Mouse (Mus musculus) cerebellum, postnatal 10 days (tissue): ENCODE measurements at regions not wholly inside any gene's neighbourhood (a gene's known extent, or its start where the extent isn't known, plus 50 kb on each side); places are given as distances from the start of the nearest gene placed in this dataset.
A peak's percentile ranks its signal among the peaks of the same experiment; 100 is the strongest.

Source experiments
- DNase-seq, 2 experiments: peaks; one replicate each; pipeline ENCODE4 v3.0.0; 2021; ENCODE audit warnings: mixed read lengths in 2 of 2

DNA sequence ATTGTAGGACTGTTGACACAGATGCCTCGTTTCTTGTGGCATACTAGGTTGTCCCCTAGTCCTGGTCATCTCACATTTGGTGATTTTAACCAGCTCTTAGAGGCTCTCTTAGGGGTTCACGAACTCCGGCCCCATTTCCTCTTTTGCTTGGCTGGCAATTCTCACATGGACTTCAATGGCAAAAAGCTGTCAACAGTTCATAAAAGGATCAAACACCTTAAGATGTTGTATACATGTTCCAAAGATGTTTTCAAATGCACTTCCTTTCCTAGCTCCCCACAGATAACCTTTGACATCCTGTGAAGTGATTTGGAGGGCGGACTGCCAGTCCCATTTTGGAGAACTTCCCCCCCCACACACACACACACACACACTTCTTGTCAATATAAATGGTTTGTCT, 153.7 kb upstream of the Rpl34 start:
- DNase-seq: no peak

DNA sequence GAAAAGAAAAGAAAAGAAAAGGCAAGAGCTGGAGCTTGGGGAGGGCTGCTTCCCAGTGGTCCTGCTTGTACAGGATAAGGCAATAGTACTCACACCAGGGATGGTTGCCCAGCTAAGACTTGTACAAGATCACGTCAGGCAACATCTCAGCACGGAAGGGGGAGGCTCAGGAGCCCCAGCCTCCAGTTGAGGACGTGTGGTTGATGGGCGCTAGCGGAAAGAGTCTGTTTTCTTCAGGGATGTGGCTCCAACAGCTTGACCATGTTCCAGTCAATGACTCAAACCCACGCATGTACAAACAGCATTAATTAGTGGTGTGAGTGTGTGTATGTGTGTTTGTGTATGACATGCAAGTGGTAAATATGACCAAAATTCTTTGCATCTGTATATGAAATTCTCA, 153.1 kb upstream of the Rpl34 start:
- no peak for DNase-seq

DNA sequence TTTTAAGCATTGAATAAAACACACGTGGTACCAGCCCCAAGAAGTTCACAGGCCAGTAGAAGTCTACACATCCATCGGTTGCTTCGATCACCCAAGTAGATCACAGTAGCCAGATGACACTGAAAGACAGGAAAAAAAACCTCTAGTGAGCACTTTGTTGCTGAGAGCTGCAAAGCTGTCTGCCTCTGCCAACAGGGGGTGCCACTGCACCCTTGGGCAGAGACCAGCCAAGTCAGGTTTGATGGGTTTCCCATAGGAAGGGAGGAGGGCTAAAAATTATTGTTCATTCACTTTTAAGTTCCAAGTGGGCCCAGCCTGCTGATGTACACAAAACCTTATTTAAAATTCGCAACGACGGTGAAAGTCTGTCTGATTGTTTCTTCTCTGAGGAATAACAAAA, 150.3 kb upstream of the Rpl34 start:
- DNase-seq: no peak

DNA sequence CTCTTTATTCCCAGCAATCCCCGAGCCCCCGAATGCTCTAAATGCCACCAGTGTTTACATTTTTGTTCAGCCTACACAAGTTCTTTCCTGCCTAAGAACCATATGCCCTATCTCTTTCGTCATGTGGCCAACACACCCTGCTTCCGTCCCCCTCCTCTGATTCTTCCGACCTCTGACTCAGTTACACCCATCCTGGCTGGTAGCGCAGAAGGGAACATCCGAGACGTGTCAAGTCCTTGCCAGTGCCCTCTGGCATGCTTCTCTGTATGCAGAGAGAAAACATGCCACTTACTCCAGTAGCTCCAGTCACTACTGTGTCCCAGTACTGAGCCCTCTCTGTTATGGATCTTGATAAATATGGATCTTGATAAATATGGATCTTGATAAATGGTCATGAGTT, 149.3 kb upstream of the Rpl34 start:
- no peak for DNase-seq

DNA sequence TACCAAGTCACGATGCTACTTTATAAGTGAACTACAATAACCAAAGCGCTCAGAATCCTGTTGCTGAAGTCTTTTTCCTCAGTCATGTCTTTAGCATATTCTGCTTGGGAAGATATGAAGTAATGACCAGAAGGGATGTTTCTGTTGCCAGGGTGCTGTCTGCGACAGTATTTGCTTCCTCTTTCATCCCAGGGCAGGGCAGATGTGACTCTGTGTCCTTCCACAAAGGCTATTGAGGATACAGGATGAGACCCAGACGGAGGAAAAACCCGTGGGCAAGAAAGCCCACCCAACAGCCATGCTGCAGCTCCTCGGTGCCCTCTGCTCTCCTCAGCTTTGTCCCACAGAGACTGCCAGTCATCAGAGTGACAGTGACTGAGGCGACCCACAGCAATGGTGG, 148.6 kb upstream of the Rpl34 start:
- no peak for DNase-seq

DNA sequence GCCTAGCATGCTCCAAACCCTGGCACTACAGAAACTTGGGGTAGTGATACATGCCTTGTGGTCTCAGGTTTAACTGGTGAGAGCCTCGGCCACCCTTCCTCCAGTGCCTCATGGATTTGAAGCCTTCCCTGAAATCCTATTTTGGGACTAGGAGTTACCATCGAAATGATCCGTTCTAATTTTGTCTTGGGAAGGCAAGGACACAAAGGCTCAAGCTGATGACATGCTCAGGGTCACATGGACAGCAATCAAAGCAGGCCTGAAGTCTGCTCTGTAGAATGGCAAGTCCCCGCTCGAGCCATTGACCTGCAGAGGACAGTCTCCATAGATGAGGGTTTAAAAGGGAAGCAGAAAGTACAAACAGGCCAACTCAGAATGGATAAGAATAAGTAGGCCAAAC, 147.8 kb upstream of the Rpl34 start:
- DNase-seq: no peak

DNA sequence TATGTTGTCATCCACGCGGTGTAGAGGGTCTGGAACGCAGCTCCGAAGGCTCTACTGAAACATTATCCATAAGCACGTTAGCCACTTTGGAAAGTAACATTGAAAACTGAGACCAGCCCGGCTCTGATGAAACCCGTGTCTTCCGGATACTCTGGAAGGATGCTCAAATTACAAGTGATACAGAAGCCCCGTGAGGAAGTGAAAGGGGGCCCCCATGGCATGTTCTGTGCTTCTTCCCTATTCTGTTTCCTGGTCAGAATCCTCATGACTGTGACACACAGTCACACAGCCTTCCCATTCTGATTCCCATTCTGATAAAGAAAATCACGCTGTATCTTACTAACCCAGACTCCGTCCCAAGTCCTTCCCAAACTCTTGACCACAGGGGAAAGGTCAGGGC, 143.5 kb upstream of the Rpl34 start:
- DNase-seq: no peak

DNA sequence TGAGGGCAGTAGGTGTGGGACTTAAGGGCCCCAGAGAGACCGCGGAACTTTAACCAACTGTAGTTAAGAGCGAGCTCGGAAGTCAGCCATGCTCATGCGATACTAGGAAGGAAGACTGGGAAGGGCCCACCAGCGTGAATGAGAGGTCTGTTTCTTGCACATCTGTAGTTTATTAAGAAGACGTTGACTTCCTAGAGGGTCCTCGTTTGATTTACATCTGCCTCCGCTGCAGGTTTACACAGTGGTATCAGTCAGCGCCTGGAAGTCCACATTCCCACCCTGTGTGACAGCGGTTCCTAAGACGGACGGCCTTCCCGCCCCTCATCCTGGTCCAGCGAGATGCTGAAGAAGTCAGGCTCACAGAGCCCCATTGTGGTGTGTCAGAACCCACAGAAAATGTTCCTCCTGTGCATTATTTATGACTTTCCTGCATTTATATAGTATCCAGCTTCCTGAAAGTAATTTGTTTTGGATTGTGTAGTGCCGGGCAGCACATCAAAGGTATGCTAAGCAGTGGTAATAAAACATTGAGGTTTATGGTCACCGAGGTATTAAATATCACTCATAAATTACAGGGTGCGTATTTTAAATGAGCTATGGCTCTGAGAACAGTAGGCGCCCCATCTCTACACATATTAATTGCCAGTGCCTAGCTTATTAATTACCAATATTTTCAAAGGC, 136.9 kb upstream of the Rpl34 start:
- DNase-seq: no peak

DNA sequence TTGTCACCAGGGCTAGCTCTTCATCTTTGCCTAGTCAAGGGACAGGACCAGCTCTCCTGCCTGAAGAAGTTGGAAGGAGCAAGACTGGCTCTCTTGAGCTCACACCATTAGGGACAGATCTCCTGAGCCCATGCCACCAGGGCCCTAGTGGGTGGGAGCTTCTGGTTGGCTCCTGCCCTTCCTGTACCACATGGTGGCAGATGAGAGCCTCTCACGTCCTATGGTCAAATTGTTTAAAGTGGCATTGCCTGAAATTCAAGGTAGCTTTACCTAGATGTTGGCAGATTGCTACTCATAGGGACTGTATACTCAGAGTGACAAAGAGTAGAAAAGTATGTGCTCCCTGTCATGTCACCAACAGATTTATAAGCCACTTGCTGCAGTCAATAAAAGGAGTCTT, 134.6 kb upstream of the Rpl34 start:
- DNase-seq: no peak

DNA sequence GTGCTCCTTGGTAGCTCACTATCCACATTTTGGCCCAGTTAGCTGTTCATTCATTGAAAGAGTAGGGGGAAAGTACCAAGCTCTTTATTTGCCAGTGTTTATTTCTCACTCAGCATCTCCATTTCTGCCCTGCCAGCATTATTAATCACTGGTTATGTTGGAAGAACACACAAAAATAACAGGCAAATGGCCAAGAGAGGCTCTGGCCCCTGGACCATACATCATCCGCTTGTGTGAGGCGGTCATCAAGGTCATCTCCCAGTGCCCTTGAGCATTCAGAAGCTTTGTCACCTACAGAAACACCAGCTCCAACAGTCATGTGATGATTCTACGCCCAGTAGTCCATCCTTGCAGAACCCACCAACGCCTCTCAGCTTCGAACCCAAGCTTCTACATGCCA, 133.2 kb upstream of the Rpl34 start:
- DNase-seq: no peak

DNA sequence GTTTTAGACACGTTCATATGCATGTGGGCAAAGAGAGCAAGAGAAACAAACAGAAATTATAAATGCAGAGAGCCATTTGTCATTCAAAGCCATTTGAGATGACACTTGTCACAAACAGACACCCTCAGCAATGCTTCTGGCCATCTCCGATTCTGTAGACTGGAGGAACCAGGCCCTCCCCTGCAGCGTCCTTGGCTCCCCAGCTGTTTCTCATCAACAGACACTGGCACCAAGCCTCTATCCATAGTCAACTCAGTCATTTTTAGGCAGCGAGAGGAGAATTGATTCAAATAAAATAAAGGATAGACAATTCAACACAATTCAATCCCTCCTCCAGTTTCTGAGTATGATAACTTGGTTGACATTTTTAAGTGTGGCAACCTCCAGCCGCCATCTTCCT, 130.1 kb upstream of the Rpl34 start:
- peak in 1 of 2 experiments; percentile 20 for DNase-seq

DNA sequence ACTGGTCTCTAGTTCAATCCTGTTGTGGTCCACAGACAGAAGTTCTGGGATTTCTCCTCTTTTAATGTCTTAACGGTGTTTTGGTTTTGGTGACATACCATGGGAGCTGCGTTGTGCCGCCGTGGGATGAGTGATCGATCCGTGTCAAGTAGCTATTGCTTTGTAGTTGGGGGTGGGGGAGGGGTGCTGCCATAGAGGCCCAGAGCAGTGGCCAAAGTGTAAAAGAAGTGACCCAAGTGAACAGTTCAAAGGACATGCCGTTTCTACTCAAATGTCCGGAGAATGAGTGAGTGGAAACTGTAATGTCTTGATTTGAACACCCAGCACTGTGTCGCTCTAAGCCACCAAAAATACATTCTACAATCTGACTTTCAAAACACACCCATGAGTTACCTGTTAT, 123.7 kb upstream of the Rpl34 start:
- DNase-seq: no peak

DNA sequence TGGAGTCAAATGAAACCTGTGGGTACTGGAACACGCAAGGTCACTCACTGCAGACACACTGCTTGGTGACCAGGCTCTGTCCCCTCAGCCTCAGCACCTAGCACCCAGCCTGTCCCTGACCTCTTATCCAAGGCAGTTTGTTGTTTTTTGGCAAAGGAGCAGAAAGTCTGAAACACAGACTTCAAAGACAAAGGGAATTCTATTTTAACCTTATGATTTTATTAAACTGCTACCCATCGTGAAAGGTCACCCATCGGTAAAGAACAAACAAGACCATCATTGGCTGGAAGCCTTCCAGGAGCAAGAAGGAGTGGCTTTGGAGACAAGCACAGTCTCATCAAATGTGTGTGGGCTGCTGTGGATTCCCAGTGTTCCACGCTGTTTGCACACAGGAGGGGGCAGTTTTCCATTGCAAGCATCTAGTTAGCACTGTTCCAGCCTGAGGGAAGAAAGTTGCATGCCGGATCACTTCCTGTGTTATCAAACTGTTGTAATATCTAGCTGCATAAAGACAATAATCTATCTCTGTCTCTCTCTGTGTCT, 120.6 kb upstream of the Rpl34 start:
- DNase-seq: no peak

DNA sequence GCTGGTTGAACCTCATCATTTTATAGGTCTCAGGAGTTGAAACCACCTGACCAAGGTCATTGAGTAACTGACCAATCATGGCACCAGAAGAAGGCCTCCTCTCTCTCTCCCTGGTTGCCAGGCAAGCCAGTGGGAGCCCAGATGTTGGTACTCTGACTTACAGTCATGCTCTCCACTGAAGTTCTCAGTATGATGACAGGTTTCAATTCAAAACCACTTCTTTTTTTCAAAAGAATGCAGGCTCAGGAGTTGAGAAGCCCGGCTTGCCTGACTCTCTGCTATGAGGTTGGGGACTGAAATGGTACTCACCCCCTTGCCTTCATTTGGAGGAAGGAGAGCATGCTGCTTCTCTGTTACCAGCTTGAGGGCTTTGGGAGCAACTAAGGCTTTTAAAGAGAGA, 111.6 kb upstream of the Rpl34 start:
- no peak for DNase-seq

DNA sequence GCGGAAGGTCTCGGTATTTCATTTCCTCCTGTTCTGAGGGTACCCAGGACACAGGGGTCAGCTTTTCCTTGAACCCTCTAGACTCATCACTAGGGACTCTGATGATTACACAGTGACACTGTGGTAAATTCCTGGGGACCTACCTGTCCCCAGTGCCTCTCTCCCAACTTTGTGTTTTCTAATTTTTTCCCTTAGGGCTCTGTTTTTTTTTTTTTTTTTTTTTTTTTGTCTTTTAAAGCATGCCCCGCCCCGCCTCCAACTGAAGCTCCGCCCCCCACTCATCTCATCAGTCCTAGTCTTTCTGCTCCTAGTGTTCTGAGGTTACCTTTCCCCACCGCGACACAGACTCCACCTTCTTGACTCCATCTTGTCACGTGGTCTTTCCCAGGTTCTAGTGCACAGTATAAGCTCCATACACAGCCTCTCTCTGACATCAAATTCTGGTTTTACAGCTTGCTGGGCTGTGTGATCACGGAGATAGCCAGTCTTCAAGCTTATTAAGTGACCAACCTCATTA, 109.8 kb upstream of the Rpl34 start:
- no peak for DNase-seq

DNA sequence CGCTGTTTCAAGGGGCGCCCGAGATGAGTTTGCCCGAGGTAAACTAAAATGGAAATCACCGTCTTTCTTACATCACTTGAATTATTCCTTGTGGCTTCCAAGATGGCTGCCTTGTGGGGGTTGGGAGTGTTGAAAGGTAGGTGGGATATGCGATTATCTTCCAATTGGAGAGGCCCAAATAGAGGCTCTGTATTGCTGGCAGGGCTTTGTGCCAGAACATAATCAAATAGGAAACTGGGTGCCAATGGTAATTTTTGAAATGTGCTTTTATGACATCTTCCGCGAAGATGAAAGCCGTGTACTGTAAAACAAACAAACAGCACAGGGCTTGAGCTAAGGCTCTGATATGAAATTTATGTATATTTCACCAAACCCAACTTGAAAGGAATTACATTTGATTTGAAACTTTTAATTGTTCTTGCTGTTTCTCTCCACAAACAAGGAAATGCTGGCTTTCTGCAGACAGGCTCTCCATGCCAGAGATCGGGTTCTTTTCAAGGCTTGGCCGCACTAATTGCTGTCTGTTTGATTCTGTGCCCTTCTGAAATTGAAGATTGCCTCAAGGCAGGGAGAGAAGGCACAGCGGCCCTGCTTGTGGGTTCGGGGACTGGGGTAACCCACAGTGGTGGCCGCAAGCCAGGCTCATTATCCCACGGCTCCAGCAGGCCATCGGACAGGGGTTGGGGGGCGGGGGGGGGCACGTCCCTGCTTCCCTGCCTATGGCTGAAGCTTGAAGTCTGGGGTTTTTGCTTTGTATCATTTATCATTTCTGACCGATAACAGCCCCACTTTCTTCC, 108.6 kb upstream of the Rpl34 start:
- DNase-seq: peak; percentile 45 to 58

DNA sequence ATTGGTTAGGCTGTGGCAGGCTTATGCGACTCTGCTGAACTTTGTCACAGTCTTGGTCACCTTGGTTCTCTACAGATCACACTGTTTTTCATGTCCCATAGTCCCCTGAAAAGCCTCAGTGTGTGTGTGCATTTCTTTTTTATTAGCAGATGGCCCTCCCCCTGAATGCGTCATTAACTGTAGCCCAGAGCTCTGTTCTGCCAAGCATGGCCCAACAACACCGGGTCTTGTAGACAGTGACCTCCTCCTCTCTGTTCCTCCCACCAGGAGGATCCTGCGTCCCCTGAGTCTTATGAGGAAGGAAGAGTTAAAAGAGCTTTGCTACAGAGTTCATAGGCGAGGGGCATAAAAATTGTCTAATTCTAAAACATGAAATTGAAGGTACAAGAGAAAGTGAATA, 103.5 kb upstream of the Rpl34 start:
- DNase-seq: no peak

DNA sequence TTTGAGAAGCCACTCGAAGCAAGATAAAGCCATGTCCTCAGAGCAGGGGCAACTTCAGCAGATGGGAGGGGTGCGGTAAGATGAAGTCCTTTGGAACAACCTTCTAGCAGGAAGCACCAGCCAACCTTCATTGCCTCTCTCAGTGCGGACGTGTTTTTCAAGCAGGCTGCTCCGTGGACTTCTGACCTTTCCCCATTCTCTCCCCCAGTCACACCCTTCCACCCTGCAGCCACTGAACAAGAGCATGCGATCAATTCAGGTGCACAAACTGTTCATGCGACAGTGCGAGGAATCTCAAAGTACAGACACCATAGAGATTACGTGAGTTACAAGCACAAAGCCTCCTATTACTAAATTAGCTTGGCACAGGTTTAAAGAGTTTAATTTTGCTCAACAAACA, 102.9 kb upstream of the Rpl34 start:
- DNase-seq: no peak

DNA sequence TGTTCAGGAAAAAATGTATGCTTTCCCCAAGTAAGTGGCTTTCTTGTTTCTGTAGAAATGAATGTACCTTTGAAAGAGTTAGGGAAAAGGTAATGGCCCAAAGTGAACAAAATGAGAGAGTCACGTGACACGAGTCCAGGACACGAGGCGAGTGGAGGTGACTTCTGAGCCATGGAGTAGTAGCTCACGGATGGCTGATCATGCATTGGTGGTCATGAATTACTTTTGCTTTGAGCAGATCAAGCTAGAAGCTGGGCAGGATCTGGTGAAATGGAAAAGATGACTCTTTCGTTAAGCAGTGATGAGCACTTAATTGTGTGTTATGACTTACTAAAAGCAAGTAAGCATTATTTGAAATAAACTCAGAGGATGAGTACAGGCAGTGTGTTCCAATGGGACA, 101.6 kb upstream of the Rpl34 start:
- DNase-seq: no peak

DNA sequence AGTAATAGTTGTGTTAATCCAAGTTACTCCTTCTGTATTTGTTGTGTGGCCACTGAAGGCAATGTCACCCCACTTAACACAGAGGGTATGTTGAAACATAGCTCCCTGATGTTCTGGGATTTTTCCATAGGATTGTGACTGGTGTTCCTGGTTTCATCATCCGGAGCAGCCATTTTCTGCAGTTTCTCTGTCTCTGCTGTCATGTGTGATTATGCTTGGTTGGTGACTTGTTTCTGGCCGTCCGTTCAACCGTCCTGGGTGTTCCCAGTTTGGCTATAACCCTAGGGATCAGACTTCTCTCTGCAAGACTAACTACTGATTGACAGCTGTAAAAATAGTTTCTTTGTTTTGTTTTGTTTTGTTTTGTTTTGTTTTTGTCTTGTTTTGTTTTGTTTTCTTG, 98.1 kb upstream of the Rpl34 start:
- DNase-seq: no peak

DNA sequence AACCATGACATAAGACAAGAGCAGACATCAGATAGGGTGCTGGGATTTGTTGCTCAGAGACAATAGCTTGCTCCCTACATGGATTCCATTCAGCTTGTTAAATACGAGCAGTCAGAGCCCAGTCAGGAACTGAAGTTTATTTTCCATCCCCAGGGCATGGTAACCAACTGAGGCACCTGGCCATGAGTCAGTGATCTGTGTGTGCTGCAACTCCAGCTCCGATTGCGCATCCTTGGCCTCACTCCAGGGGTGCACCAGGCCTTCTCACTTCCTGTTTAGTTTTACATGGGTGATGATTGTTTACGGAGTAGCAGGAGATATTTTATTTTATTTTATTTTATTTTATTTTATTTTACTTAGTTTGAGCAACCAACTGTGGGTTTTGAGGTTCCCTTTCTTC, 97.7 kb upstream of the Rpl34 start:
- peak in 1 of 2 experiments; percentile 26 for DNase-seq

DNA sequence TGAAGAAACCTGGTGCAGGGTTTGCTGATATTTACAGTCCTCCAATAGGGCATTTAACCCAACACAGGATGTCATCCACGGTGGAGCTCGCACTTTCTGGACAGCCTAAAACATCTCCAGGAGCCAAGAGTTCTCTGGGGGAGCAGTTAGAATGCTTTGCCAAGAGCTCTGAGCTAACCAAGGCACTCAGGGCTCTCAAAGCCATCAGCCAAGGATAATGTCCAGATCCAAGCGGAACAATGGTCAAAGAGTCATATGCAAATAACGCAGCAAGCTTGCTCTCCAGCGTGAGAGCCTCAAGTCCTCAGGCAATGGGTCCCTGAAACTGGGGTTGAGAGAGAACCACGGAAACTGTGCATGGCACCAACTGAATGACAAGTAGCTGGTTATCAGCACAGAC, 96.8 kb upstream of the Rpl34 start:
- no peak for DNase-seq

DNA sequence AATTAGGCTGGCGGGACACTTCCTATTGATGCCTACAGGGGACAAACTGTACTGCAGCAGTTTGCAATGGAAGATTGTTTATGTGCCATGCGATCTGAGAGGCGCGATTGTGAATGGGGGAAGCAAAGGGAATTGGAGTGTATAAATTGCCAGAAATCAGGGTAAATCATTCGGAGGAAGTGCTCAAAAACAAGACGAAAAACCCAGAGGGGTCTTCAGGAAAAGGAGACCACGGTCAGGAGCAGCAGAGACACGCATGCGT, 89.6 kb upstream of the Rpl34 start:
- no peak for DNase-seq

DNA sequence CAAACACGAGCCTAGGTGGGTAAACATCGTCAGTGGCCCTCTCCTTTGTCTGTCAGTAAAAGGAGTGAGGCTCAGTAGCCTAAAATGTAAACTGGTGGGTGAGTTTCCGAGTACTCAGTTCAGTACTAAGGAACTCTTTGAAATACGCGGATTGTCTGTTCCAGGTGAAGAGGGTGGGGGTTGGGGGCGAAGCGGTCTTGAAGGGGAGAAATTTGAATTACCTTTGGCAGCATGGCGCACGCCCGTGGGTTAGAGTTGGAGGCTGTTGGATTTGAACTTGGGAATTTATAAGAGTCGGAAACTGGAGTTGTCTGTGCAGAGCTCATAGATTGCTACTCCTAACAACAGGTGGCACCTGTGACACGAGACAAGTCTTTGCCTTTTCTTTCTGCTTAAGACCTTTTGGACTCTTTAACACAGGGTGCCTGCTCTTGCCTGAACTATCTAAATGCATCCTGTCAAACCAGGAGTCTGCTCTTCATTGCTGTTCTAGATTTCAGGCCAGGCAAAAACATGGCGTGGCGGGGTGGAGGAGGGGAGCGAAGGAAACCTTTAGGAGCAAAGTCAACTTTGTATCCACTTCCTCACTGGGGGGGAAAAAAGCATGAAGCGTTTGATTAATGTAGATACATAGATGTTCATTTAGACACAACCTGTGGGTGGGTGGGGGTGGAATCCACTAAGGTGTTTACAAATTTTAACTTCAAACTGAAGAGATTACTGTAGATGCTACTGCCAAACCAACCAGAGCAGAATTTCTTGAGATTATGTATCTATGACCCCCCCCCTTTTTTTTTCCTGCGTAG, 89.0 kb upstream of the Rpl34 start:
- DNase-seq: peak in 1 of 2 experiments; percentile 34
